Mouse (Mus musculus) layer of hippocampus, postnatal 10 days (tissue): Measurements from ENCODE around the gene Gngt1. TPM values are rescaled to one million over a fixed set of nuclear protein-coding genes. Genes with fewer than 3 reads are reported as not detected.

Source experiments
- DNase-seq, 2 experiments: peaks; one replicate each; pipeline ENCODE4 v3.0.0; 2021; ENCODE audit warnings: low spot score in 2 of 2
- long read RNA-seq: library from polyadenylated mRNA; stranded (forward); transcript quantifications from one replicate; pipeline ENCODE4 v2.0.0, GENCODE M21; 2023
- total RNA-seq, 2 experiments: library from RNA; stranded (reverse); gene quantifications; 2 replicates each; pipeline ENCODE4 v1.2.3; 2021

The Gngt1 gene
- not detected for total RNA-seq
- long read RNA-seq = 0 reads

- no peak for DNase-seq
These were observed at the start of gene Gngt1 for GRCm38 (mm10) chr6:3993492-3993891. TSS of gene Gngt1 (plus strand) at chr6:3993792.

GRCm38 (mm10) chr6:3954969-3955368, 38.6 kb upstream of the Gngt1 start:
- no peak for DNase-seq

- DNase-seq = peak in 1 of 2 experiments; percentile 7
These were observed 25.6 kb upstream of the Gngt1 start for GRCm38 (mm10) chr6:3967676-3968626.

GRCm38 (mm10) chr6:3973679-3974078, 19.9 kb upstream of the Gngt1 start:
- no peak for DNase-seq

- DNase-seq = no peak
These were observed 10.8 kb upstream of the Gngt1 start for GRCm38 (mm10) chr6:3982661-3983284.

- no peak for DNase-seq
These were observed 4.8 kb upstream of the Gngt1 start, which contains the start of gene Tfpi2 for GRCm38 (mm10) chr6:3988750-3989149. TSS of gene Tfpi2 (minus strand) at chr6:3988919.

- no peak for DNase-seq
These were observed 4.5 kb downstream of the Gngt1 start for GRCm38 (mm10) chr6:3998089-3998488.

- no peak for DNase-seq
These were observed 5.7 kb downstream of the Gngt1 start for GRCm38 (mm10) chr6:3999296-3999695.

GRCm38 (mm10) chr6:4000716-4001115, 7.1 kb downstream of the Gngt1 start:
- DNase-seq = no peak

GRCm38 (mm10) chr6:4003445-4003844, 9.9 kb downstream of the Gngt1 start:
- DNase-seq = no peak

- peak; percentile 18 to 46 for DNase-seq
These were observed 10.3 kb downstream of the Gngt1 start, which contains the start of gene Gng11 for GRCm38 (mm10) chr6:4003890-4004306. TSS of gene Gng11 (plus strand) at chr6:4003904.

GRCm38 (mm10) chr6:4004808-4005207, 11.2 kb downstream of the Gngt1 start:
- DNase-seq = no peak

- DNase-seq = no peak
These were observed 15.0 kb downstream of the Gngt1 start for GRCm38 (mm10) chr6:4008501-4009040.

- DNase-seq = no peak
These were observed 16.0 kb downstream of the Gngt1 start for GRCm38 (mm10) chr6:4009548-4009947.

GRCm38 (mm10) chr6:4022645-4023044, 29.1 kb downstream of the Gngt1 start:
- no peak for DNase-seq

- no peak for DNase-seq
These were observed 32.8 kb downstream of the Gngt1 start for GRCm38 (mm10) chr6:4026367-4026766.

- DNase-seq = no peak
These were observed 37.4 kb downstream of the Gngt1 start for GRCm38 (mm10) chr6:4030956-4031355.

GRCm38 (mm10) chr6:4041821-4042220, 48.2 kb downstream of the Gngt1 start:
- DNase-seq = no peak
